Mouse (Mus musculus): ENCODE results near the gene Xcr1.

Xcr1 gene

DNA sequence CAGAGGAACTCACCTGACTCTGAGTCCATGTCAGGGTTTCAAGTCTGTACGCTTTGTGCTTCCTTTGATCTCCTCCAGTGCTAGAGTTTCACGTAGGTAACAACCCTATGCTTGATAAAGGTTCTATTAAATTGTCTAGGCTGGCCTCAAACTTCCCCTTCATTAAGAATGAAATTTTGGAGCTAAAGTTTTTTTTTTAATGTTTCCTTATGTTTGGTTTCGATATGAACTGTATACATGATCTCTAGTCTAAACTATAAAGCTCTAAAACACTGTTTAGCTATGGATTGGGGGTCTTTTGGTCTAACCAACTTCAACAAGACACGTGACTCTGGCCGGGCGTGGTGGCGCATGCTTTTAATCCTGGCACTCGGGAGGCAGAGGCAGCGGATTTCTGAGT lies at the start of gene Xcr1:
Xcr1 (minus strand) TSS at position 101 of the 400 bp plus-strand sequence.
- DNase-seq (ENCODE audit: low spot score in 2 of 2) = no peak

DNA sequence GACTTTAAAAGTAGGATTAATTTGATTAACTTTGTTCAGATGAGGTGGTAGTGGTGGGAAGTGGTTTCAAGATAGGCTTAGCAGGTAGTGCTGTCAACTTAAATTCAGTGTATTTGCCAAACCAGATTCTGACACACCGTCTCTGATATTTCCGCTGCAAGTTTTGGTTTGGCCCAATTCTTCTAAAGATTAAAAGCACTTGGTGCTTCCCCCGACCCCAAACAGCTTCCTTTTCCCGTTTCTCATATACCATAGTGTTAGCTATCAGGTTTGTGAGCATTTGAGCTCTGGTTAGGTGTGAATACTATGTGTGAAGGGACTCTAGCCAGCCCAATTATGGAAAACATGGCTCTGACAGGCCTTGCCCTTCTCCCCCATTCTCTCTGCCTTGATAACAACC lies 10.2 kb upstream of the Xcr1 start:
- DNase-seq (ENCODE audit: low spot score in 2 of 2) = no peak

DNA sequence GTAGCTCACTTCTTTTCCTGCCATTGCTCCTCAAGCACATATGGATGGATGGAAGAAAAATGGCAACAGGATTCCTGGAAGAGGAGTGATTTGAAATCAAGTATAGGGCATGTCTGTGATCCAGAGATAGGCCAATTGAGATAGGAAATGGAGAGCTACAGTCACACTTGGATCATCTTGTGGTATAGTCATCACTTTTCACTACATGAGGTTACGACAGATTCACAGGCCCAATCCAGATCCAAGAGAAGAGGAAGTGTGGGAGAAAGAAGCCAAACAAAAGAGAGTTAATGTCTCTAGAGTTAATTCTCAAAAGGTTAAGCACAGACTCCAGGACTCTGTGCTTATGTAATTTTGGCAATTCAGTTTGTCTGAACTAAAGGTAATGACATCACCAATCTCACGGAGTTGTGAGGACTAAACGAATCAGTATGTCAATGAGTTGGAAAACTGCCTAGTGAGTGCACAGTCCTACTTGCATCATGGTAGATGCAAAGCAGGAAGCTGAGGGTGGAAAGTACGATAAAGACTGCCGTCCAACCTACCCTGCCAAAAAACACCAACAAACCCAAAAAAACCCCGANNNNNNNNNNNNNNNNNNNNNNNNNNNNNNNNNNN lies 7.4 kb upstream of the Xcr1 start:
- no peak for DNase-seq (ENCODE audit: low spot score in 2 of 2)

DNA sequence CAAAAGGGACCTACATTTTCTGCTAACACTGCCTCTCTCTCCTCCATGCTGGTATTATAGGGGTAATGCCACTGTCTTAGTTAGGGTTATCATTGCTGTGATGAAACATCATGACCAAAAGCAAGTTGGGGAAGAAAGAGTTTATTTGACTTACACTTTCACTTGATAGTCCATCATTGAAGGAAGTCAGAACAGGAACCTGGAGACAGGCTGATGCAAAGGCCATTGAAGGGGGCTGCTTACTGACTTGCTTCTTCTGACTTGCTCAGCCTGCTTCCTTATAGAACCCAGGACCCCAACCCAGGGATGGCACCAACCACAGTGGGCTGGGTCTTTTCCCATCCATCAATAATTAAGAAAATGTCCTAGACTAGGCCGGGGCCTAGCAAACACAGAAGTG lies 1.8 kb upstream of the Xcr1 start:
- no peak for DNase-seq (ENCODE audit: low spot score in 2 of 2)

DNA sequence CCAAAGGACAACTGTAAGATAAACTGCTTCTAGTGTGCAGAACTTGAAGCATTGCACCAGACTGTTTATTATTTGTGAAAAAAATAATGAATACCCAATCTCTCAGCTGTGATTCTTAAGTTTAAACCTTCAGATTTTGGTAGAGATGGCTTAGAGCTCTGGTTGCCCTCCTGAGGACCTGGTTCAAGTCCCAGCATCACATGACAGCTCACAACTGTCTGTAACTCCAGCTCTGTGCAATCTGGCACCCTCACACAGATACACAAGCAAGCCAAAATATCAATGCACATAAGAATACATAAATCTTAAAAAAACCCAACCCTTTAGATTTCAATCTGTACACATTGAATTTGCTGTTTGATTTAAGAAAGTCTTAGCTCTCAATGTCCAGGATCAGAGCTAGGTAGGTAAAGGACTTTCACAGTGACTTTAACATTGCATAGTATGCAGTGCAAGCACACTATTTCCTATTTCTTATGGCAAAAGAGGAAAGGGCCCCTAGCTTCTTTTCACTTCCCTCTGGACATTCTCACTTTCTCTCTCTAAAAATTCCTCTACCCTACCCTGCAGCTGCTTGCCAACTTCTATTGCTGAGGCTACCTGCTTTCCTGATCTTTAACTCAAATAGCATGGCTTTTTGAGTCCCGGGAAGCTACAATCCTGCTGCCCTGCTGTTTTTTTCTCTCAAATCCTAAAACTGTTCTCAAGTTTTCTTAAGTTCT lies 1.2 kb upstream of the Xcr1 start:
- DNase-seq (ENCODE audit: low spot score in 2 of 2) = no peak

DNA sequence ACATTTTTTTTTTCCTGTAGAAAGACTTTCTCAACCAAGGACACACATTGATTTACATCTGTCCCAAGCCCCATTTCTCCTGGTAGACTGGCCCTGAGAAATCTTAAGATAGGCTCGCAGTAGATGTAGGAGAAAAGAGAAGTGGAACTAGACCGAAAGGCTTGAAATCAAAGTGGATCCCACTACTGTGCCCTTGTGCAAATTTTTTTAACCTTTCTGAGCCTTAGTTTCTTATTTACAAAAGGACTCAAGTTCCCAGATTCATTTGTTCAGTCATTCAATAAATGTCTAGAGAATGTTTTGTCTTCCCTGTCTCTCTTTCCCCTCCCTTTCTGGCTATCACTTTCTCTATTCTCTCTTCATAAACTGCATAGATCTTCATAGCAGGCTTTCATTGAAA lies 5.0 kb downstream of the Xcr1 start:
- no peak for DNase-seq (ENCODE audit: low spot score in 2 of 2)

DNA sequence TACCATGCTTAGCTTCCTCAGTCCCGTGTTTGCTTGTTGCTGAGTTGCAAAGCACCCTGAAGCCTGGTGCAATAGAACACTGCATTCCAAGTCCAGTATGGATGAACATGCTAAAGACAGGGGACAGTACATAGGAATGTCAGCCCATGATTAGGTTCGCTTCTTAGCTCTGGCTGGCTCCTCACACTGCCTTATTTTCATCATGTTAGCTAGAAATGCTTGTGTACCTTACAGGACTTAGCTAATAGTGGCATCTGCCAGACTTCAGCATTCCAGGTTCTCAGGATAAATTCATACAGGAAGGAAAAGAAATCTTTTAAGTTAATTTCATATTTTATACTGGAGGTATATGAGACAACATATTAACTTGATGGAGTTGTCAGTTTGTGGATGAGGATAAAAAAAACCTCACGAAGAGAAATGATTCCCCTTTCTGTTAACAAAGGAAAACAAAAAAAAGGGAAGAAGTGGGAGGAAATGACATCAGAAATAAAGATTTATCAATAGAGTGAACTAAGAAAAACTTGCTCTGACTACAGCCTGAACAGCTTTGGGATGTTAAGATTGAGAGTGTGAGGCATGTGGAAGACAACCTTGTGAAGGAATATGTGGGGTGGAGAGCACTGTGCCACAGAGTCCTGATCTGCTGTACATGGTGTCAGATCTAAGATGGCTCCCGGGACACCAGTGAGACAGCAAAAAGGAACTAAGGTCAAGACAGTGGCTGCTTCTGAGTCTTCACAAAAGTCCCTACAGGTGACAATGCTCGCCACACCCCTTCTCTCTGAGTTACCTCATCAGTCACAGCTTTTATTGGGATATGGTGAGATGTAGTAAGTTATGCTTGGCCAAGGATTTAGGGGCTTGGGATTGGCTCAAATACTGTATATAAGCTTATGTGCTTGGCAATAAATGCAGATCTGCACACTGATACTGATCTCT lies 9.1 kb downstream of the Xcr1 start:
- peak in 1 of 2 experiments; percentile 6 for DNase-seq (ENCODE audit: low spot score in 2 of 2)

DNA sequence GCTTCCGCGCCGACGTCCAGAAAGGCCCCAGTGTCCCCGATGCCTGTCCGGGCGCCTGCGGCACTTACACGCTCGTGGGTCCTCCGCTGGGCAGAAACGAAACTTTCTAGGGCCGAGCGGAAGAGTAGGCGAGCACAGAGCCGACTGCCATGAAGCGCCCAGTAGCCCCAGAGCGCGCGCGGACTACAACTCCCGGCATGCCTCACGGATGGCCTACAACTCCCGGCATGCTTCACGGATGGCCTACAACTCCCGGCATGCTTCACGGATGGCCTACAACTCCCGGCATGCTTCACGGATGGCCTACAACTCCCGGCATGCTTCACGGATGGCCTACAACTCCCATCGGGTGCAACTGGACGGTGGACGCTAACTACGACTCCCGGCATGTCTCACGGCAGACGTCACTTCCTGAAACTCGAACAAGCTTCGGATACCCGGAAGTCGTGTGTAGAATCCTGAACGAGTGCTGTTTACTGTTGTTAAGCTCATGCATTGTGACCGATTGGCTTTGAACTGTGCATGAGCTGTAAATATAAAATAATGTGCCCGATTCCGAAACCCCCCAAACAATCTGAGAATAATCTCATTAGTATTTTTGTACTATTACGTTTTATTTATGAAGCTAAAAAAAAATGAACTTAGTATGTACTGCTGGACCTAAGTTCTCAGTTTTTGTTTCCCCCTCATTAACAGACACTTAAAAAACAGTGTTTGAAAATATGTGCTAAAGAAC lies 9.9 kb downstream of the Xcr1 start, which contains the start of gene Fyco1:
Fyco1 (minus strand) TSS at position 187 of the 736 bp plus-strand sequence.
- DNase-seq (ENCODE audit: low spot score in 2 of 2) = peak; percentile 94 to 98

DNA sequence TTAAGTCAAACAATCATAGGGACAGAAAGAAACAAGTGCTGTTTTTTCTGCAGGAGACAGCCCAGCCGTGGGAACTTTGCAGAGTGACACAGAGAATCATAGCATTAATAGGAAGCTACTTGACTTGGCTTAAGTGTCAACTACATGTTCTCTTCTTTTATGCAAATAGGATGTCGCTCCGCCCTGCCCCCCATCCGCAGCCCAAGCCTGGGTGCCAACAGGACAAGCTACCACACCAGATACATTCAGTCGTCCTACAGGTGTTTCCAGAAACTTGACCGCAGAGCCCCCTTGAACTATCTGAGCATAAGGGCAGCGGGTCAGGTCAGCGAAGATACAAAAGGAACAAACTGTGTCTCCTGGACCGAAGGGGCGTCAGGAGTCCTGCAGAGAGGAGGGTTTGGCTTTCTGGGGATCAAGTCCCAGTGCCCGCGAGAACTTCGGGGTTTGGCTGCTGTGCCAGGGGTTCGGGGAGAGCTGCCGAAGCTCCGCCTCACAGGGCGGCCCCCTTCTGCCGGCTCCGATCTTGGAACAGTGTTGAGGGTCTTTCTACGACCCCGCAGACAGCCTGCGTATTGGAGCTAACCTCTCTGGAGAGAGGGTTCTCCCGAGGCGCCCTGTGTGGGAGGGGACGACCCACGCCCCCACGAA lies 10.6 kb downstream of the Xcr1 start:
- peak in 1 of 2 experiments; percentile 5 for DNase-seq (ENCODE audit: low spot score in 2 of 2)

DNA sequence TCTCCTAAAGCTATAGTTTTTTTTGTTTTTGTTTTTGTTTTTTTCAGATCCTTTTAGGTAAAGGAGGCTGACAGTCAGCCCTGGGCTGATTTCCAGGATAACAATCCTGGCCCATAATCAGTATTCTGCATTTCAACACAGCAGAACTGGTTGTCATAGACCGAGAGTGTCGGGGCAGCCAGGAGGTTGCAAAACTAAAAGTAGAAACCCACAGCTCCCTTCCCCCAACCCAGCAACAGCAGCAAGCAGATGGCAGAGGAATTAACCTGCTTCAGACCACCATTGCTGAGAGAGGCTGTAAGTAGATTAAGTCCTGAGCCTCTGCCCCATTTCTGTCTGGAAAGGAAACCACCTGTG lies 11.1 kb downstream of the Xcr1 start:
- no peak for DNase-seq (ENCODE audit: low spot score in 2 of 2)

DNA sequence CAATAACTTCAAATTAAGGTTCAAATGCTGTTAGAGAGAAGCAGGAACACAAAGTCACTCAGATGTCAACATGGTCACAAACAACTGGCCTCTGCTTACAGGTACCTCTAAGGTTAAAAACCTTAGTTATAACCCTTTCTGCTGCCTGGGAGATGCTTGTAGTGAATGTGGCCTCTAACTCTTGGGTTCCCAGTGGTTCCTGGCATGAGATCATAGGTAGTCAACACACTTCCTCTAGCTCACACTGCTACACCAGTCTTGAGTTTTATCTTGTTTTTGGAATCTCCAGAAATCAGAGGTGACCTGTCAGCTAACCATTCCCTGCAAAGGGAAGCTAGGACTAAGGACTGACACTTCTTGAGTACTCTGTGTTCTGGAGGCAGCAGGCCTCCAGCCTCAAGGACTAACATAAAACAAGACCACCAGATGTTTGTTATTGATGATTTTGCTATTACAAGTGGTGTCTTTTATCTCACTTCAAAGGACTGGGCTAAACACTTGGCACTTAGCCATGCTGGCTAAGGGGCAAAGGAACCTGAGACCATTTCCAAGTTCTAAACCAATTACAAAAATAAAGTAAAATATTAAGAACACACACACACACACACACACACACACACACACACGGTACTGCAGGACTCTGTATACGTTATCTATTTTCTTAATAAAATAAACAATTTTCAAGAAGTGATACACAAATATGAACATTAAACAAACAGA lies 11.7 kb downstream of the Xcr1 start:
- DNase-seq (ENCODE audit: low spot score in 2 of 2) = no peak

DNA sequence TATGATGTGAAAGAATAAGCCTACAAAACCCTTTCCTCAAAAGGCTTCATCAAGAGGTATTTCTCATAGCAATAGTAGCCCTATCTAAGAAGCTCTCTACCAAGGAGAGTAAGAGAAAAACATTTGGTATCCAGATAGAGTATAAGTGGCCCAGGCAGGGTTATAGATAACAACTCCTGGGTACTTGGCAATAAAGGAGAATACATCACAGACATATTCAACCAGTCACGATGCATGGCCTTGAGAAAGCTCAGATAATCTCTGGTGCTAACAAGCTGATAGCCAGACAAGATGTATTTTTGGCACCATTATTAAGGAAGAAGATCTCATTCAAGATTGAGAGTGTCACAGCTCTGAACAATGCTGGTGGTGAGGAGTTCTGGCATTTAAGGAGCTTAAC lies 15.3 kb downstream of the Xcr1 start:
- no peak for DNase-seq (ENCODE audit: low spot score in 2 of 2)

DNA sequence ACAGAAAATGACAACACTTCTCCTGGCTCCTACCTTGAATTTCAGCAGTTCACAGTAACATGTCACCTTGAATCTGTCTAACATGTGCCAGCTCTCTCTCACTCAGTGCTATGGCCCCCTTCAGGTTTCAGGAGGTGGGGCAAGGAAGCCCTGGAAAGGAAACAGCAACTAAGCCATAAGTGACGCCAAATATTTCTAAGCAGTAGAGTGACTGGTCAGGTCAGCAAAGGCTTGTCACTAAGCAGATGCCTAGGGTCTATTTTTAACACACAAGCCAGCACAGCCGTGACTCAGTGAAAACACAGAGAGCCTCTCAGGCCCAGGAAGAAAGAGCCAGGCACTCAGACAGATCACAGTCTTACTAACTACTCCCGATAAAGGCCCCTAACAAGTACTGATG lies 16.7 kb downstream of the Xcr1 start:
- DNase-seq (ENCODE audit: low spot score in 2 of 2) = no peak

DNA sequence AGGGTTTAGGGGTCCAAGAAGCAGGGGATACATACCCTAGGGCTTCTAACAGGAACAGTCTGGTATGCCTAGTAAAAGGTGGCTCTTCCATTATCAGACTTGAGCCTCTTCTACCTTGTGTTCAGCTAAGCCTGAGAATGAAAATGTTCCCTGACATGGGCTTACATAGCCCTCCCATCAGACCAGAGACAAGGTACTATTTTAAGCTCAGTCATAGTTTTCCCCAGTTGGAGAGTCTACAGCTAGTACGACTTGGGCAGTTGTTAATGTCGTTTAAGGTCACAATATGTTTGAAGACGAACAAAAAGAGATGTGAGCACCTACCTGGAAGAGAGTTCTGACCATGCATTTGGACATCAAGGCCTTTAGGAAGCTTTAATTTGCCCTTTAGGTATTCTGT lies 17.4 kb downstream of the Xcr1 start:
- DNase-seq (ENCODE audit: low spot score in 2 of 2) = no peak

DNA sequence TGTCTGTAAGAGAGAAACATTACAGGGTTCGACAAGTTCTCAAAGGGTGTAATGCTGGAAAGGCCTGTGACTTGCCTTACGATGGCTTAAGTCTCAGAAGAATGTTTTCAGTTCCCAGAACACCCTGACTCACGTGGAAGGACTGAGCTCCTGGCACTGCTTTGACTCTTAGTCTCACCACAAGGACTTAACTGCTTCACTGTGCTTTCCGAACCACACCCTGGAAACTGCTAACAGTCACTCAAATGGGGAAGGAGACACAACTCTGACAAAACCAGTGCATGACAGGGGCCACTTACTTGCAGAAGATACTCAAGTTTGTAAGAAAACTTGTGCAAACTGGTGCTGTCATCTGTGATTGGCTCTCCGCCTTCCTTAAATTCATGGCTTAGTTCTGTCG lies 21.6 kb downstream of the Xcr1 start:
- DNase-seq (ENCODE audit: low spot score in 2 of 2) = no peak

DNA sequence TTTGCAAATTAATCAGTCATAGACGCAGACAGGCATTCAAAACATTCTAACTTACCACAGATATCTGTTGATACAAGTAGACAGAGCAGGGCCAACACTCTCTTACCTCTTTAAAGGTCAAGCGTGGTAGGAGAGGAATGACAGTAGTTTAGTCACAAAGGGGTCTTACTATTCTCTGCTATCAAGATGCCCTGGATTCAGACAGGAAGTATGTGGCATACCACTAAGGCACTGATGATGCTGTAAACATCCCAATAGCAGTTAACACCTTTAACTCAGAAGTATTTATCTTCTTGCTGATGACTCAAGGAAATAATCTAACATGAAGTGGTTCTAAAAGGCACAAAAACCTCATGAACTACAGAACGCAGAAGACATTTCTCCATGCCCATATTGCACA lies 26.0 kb downstream of the Xcr1 start:
- no peak for DNase-seq (ENCODE audit: low spot score in 2 of 2)

DNA sequence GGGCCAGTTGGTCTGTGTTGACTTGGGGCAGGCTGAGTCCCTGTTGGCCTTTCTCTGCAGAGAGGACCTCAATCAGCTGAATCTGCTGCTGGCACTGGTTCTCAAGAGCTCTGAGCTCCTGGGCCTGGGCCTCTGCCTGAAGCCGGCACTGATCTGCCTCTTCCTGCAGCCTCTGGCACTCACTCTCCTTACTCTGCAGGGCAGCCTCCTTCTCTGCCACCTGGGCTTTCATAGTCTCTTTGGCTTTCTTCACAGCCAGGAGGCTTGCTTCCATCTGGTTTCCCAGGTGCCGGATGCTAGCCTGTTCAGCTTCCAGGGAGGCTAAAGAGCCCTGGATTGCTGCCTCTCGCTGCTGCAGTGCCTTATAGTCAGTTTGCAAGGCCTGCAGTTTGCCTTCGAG lies 32.9 kb downstream of the Xcr1 start:
- DNase-seq (ENCODE audit: low spot score in 2 of 2) = no peak

DNA sequence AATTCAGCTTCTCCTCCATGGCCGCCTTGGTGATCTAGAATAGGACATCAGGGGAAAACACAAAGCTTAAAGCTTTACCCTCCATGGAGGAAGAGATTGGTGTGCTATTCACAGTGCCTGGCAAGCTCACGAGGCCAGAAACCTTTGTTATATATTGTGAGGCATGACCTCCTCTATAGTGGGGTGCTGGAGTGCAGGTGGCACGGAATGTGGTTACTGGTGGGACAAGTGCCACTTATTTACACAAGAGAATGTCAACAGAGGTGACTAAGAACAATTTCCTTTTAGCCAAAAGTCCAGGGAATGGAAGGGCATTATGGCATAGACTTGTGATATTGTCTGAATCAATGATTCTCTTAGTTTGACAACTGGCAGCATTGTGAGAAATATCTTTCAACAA lies 35.2 kb downstream of the Xcr1 start:
- no peak for DNase-seq (ENCODE audit: low spot score in 2 of 2)

DNA sequence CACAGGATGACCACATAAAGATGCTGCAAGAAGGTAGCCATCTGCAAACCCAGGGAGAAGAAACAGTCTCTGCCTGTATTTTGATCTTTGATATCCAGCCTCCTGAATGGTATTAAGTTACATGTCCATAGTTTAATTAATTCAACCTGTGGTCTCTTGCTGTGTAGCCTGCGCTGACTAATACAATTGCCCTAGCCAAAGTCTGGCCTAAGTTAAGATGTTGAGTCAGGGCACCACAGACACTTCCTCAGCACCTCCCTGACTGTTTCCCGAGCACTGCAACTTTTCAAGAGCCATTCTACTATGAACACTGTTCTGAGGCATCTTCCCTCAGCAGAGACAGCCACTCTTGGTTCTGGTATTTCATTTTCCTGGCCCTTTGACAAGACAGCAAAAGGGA lies 43.2 kb downstream of the Xcr1 start:
- no peak for DNase-seq (ENCODE audit: low spot score in 2 of 2)

DNA sequence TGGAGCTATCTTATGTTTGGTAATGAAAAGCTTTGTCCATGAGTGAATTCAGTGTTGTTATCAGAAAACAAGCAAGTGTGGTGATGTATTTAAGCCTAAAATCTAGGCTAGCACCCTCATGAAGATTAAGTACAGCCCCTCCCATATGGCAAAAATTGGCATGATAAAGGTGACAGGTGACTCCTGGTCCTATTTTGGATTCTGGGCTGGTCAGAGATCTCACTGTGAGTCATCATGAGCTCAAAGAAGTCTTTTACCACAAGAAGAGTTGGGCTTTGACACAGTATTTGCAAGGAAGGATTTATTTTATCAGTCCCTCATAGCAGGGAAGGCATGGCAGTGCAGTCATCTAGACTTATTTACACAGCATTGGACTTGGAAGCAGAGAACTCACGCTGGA lies 45.8 kb downstream of the Xcr1 start:
- DNase-seq (ENCODE audit: low spot score in 2 of 2) = no peak

DNA sequence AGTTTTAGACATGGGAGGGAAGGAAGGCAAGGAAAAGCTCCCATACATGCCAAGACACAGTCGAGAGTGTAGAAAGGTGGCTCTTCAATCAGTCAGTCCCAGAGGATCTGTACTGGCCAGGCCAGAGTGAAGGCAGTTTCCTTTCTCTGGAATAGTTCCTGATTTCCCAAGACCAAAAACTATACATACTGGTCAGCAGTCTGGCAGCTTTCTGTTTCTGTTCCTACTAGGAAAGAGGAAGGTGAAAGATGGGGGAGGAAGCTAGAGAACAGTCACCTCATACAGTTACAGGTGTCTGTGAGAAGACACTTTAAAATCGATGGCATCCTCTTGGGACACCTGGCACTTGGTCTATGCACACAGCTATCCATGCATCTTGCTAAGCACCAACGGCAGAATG lies 46.4 kb downstream of the Xcr1 start:
- no peak for DNase-seq (ENCODE audit: low spot score in 2 of 2)
